Mouse (Mus musculus) lung, postnatal 0 days (tissue): ENCODE measurements around the gene Gpha2. TPM values are rescaled to one million over a fixed set of nuclear protein-coding genes. Genes with fewer than 3 reads are reported as not detected.

Source experiments
- ATAC-seq: fragments of 200-750 bp; cut with Nextera tagmentation; 2 replicates; pipeline ENCODE4 v1.8.0; 2017; ENCODE audit warnings: moderate library complexity
- DNase-seq: peaks from one replicate; pipeline ENCODE4 v3.0.0-alpha.2; 2016; ENCODE audit warnings: low spot score
- H3K27ac ChIP-seq: fragments of 300-500 bp; sonication (generic); 2 replicates; pipeline ENCODE4 v1.5.1; 2014; ENCODE audit warnings: antibody characterized with exemption, mild to moderate bottlenecking, low read length, mixed read lengths
- H3K27me3 ChIP-seq: fragments of 300-500 bp; sonication (generic); replicated peaks from 2 replicates; pipeline ENCODE4 v1.6.1; 2014; ENCODE audit warnings: low read length, mixed read lengths; ENCODE audit not compliant: insufficient read depth
- H3K36me3 ChIP-seq: fragments of 300-500 bp; sonication (generic); 2 replicates; pipeline ENCODE4 v1.6.1; 2014; ENCODE audit warnings: low read length, mixed read lengths; ENCODE audit not compliant: insufficient read depth
- H3K4me1 ChIP-seq: fragments of 300-500 bp; sonication (generic); 2 replicates; pipeline ENCODE4 v1.6.1; 2014; ENCODE audit warnings: antibody characterized with exemption, low read depth, low read length, mixed read lengths; ENCODE audit not compliant: insufficient read depth
- H3K4me2 ChIP-seq: fragments of 300-500 bp; sonication (generic); replicated peaks from 2 replicates; pipeline ENCODE4 v1.6.1; 2014; ENCODE audit warnings: low read depth, mild to moderate bottlenecking, low read length, moderate library complexity, mixed read lengths
- H3K4me3 ChIP-seq: fragments of 300-500 bp; sonication (generic); 2 replicates; pipeline ENCODE4 v1.5.1; 2014; ENCODE audit warnings: low read depth, low read length
- H3K9ac ChIP-seq: fragments of 300-500 bp; sonication (generic); replicated peaks from 2 replicates; pipeline ENCODE4 v1.6.1; 2014; ENCODE audit warnings: low read depth, mild to moderate bottlenecking
- H3K9me3 ChIP-seq: fragments of 300-500 bp; sonication (generic); 2 replicates; pipeline ENCODE4 v1.6.1; 2016; ENCODE audit warnings: low read length, mixed read lengths
- CTCF ChIP-seq: IDR thresholded peaks from 2 replicates; pipeline ENCODE4 v1.5.1; 2016; ENCODE audit warnings: antibody characterized with exemption, mild to moderate bottlenecking
- EP300 ChIP-seq: IDR thresholded peaks from 2 replicates; pipeline ENCODE4 v1.6.1; 2016; ENCODE audit warnings: antibody characterized with exemption, mild to moderate bottlenecking, control low read depth
- WGBS: fragments of 180-500 bp; shearing (Covaris S2); extraction: QIAGEN DNeasy Blood & Tissue Kit; methylation state at CpG from one replicate; pipeline ENCODE4 v1.1.7; 2014; 5-methylcytosine and 5-hydroxymethylcytosine counted together
- polyA plus RNA-seq: library from polyadenylated mRNA; unstranded; fragments of >200 nt; fragmentation: Nextera tagmentation; extraction: Ambion mirVana; gene quantifications from 2 replicates; pipeline ENCODE4 v1.2.1, GENCODE M21; 2015

The Gpha2 gene
- polyA plus RNA-seq, 1 experiment from 2014 or later = 0.55 TPM

- H3K4me3 ChIP-seq = no peak overlapping the region
- no peaks in the 10 kb centered on the region for H3K4me1 ChIP-seq
- no peak overlapping the region for H3K27ac ChIP-seq
- 76% methylated on average over 4 of the region's 4 CpGs for WGBS
- ATAC-seq (no peak), DNase-seq (no peak)
- peaks cover 62% of the 10 kb centered on the region for H3K36me3 ChIP-seq
- H3K27me3 ChIP-seq = no peaks in the 10 kb centered on the region
- H3K4me2 ChIP-seq = no peak overlapping the region
- no peak overlapping the region for H3K9ac ChIP-seq
- no peaks in the 10 kb centered on the region for H3K9me3 ChIP-seq
- TF ChIP-seq EP300 (no peak), CTCF (no peak)
Measured at GRCm38 (mm10) chr19:6253021-6253420, 26.8 kb downstream of the Gpha2 start.

GRCm38 (mm10) chr19:6260428-6260827 lies 34.2 kb downstream of the Gpha2 start:
- DNase-seq (no peak), ATAC-seq (no peak)
- Histone ChIP-seq H3K9ac (no peak overlapping the region), H3K27ac (no peak overlapping the region), H3K4me2 (no peak overlapping the region), H3K4me1 (no peaks in the 10 kb centered on the region), H3K9me3 (no peaks in the 10 kb centered on the region), H3K4me3 (no peak overlapping the region), H3K27me3 (no peaks in the 10 kb centered on the region), H3K36me3 (peaks cover 39% of the 10 kb centered on the region)
- WGBS = 60% methylated on average over 2 of the region's 2 CpGs
- TF ChIP-seq EP300 (no peak), CTCF (peak; percentile 55)

- no peaks in the 10 kb centered on the region for H3K4me1 ChIP-seq
- WGBS = 82% methylated on average over 4 of the region's 4 CpGs
- no peaks in the 10 kb centered on the region for H3K9me3 ChIP-seq
- no peaks in the 10 kb centered on the region for H3K27me3 ChIP-seq
- no peak overlapping the region for H3K4me3 ChIP-seq
- H3K27ac ChIP-seq = no peak overlapping the region
- DNase-seq (no peak), ATAC-seq (no peak)
- peaks cover 36% of the 10 kb centered on the region for H3K36me3 ChIP-seq
- TF ChIP-seq EP300 (no peak), CTCF (peak; percentile 49)
- no peak overlapping the region for H3K4me2 ChIP-seq
- H3K9ac ChIP-seq = no peak overlapping the region
Measured at GRCm38 (mm10) chr19:6260946-6261345, 34.8 kb downstream of the Gpha2 start.

GRCm38 (mm10) chr19:6261379-6261778 lies 35.2 kb downstream of the Gpha2 start:
- Histone ChIP-seq H3K4me2 (no peak overlapping the region), H3K9me3 (no peaks in the 10 kb centered on the region), H3K27ac (no peak overlapping the region), H3K9ac (no peak overlapping the region), H3K4me3 (no peak overlapping the region), H3K4me1 (no peaks in the 10 kb centered on the region), H3K27me3 (no peaks in the 10 kb centered on the region), H3K36me3 (peaks cover 32% of the 10 kb centered on the region)
- WGBS = 93% methylated on average over 14 of the region's 14 CpGs
- no peak for DNase-seq
- no peak for ATAC-seq
- TF ChIP-seq CTCF = no peak
- TF ChIP-seq EP300 = no peak

- TF ChIP-seq EP300 = no peak
- TF ChIP-seq CTCF = peak; percentile 99
- 55% methylated on average over 7 of the region's 7 CpGs for WGBS
- DNase-seq (peak; percentile 81), ATAC-seq (0 out of 2 replicates have a peak, but pooled peaks have one; percentile 14)
- Histone ChIP-seq H3K36me3 (peaks cover 25% of the 10 kb centered on the region), H3K4me1 (no peaks in the 10 kb centered on the region; the same call in 1 of the 2 replicates), H3K4me2 (no peak overlapping the region), H3K9ac (no peak overlapping the region), H3K9me3 (no peaks in the 10 kb centered on the region), H3K27ac (no peak overlapping the region), H3K4me3 (no peak overlapping the region), H3K27me3 (no peaks in the 10 kb centered on the region)
Measured at GRCm38 (mm10) chr19:6262222-6262621, 36.0 kb downstream of the Gpha2 start.

- no peaks in the 10 kb centered on the region; the same call in 1 of the 2 replicates for H3K4me1 ChIP-seq
- H3K9ac ChIP-seq = no peak overlapping the region
- H3K4me2 ChIP-seq = no peak overlapping the region
- H3K27me3 ChIP-seq = no peaks in the 10 kb centered on the region
- H3K9me3 ChIP-seq = no peaks in the 10 kb centered on the region
- TF ChIP-seq CTCF (no peak), EP300 (no peak)
- peaks cover 18% of the 10 kb centered on the region for H3K36me3 ChIP-seq
- DNase-seq = no peak
- ATAC-seq = no peak
- H3K4me3 ChIP-seq = no peak overlapping the region
- no peak overlapping the region for H3K27ac ChIP-seq
- 69% methylated on average over 8 of the region's 8 CpGs for WGBS
Measured at GRCm38 (mm10) chr19:6262839-6263433, 36.8 kb downstream of the Gpha2 start.

- TF ChIP-seq CTCF = no peak
- Histone ChIP-seq H3K9ac (no peak overlapping the region), H3K27ac (no peak overlapping the region), H3K4me1 (no peaks in the 10 kb centered on the region; the same call in 1 of the 2 replicates), H3K27me3 (no peaks in the 10 kb centered on the region), H3K4me3 (no peak overlapping the region), H3K9me3 (no peaks in the 10 kb centered on the region), H3K36me3 (peaks cover 6% of the 10 kb centered on the region; the same call in 1 of the 2 replicates), H3K4me2 (no peak overlapping the region)
- DNase-seq (no peak), ATAC-seq (no peak)
- 61% methylated on average over 9 of the region's 9 CpGs for WGBS
Measured at GRCm38 (mm10) chr19:6264200-6264599, 38.0 kb downstream of the Gpha2 start.
